Mouse (Mus musculus) c-Kit-positive CD71-positive TER-119-negative erythroid progenitor cells, embryonic 14.5 days (primary cell): ENCODE measurements around the gene Dhrs7c.

Source experiments
- DNase-seq: peaks from one replicate; pipeline ENCODE4 v3.0.0-alpha.2; 2013; ENCODE audit warnings: low read depth

Gene Dhrs7c

DNA sequence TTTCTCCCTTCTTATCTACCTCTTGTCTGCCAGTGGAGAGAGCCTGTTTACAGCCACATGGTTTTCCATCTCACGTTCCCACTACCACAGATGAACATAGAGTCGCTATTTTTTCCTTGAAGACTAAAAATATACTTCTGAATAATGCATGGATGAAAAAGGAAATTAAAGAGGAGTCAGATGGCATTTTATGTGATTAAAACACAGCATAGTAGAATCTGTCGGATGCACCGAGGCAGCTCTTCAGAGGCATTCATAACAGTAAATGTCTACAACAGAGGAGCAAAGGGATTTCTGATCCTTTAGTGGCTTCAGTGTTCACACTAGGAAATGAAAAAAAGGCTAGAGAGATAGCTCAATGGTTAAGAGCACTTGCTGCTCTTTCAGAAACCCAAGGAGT lies 47.2 kb downstream of the Dhrs7c start:
- DNase-seq: no peak

DNA sequence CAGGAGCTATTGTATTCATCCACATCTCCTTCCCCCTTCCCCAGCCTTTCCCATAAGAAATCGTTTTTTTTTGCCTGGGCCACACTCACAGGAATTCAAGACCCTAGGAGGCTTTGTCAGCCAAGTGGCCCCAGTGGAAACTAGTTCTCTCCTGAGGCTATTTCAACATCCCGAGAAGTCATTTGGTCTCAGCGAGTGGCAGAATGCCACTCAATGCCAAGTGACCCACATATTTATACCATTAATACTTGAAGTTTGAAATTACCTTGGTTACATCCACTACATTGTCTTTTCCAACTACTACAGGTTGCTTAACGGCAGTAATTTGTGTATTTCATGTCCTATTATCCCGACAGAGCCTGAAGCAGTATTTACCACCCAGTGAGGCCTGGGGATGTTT lies 53.8 kb downstream of the Dhrs7c start:
- no peak for DNase-seq

DNA sequence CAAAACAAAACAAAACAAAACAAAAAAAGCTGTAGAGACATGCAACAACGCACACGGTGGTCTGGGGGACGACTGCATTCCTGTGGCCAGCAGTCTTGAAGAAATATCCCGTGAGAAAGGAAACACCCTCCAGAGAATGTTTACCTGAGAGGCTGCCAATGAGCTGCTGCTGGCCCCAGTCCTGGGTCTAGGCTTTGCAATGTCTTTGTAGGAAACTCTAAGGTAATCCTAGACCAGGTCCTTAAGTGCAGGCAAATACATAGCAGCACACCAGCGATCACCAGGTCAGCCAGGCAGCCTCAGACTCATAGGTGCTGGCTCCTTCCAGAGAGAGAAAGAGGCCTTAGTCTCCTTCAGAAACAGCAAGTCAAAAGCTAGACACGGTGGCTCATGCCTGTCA lies 56.0 kb downstream of the Dhrs7c start:
- DNase-seq: no peak

DNA sequence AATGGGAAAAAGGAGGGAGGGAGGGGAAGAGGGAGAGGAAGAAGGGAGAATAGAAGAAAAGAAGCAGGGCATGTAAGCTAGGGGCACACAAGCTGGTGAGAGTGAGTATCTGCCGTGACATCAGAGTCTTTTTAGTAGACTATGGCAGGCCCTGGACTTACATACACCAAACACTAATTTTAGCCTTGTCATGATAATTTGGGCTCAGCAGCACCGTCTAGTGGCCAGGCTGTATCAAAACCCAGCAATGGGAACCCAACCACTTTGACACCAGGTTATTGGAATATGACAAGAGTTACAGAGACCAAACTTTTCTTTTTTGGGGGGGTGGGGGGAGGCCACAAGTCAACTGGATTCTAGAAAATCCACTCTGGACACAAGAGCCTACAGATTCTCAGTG lies 57.0 kb downstream of the Dhrs7c start:
- DNase-seq: peak; percentile 4

DNA sequence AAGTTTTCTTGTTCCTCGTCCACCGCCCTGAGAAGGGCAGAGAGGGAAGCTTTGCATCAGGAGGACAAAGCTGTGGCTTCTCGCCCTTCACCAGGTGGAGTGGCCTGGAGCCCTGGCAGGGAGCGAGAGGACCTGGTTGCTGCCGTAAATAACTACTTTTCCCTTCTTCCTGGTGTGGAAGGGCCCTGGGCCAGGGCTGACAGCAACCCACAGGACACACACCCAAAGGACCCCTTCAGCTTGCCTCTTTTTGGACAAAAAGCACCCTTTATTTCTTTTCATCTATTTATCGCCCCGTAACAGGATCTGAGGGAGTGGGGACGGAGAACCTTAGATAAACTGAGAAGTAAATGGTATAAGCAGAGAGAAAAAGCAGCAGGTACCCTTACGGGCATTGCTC lies 60.5 kb downstream of the Dhrs7c start:
- no peak for DNase-seq

DNA sequence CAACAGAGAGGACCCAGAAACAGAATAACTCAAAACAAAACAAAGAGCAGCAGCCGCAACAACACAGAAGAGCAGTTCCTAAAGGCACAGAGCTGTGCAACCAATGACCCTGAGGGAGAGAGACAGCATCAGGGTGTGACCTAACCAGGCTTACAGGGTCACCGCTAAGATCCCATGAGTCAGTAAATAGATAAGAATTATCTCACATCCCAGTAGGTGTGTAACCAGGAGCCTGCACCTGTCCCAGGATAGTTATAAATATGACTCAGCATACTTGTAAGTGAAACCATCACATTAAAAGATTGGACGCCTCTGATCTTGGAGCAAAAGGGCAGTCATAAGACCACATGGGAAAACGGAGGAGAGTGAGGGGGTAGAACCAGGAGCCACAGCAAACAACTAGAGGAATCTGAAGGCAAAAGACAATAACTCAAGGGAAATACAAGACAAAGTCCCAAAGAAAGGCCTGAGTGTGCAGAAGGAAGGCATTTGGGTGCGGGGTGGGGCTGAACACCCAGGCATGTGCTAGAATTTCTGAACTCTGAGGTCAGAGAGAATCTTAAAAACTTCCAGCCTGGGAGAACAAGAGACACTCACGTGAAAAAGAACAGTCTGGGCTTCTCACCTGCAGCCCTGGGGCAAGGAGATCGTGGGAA lies 62.9 kb downstream of the Dhrs7c start:
- no peak for DNase-seq

DNA sequence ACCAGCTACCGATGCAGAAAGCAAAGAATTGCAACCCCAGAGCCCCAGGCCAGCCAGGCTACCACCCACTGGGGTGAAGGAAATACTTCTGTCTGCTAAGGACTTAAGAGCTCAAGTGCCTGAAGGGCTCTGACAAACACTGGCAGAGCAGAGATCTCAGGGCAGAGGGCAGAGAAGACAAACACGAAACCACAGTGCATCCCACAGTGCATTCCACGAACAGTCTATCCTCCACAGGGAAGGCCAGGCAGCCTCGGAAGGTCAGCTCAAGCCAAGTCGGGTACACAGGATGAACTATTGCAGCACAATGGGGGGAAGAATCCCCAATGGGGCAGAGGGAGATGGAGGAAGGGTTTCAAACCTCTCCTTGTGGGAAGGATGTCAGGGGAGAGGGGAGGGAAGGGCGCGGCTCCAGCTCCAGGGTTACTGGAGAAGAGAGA lies 63.4 kb downstream of the Dhrs7c start:
- DNase-seq: no peak

DNA sequence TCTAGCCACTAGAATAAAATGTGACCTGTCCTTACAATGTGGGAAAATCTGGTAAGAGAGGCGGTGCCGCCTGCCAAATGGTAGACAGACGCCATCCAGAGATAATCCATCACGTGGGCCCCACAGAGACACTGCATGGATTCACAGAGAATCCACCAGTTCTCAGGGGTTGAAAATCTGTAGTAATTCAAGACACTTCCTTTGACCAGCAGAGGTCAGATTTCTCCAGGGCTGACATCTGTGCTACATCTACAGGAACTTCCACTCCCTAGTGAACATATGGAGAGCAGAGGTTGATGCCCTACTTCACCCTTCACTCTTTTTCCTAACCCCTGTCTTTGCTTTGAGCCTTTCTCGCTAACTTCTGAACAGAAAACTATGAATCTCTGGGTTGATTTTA lies 67.1 kb downstream of the Dhrs7c start:
- no peak for DNase-seq
